Mouse (Mus musculus): ENCODE results near the gene Srp72. TPM values are rescaled to one million over a fixed set of nuclear protein-coding genes. Genes with fewer than 3 reads are reported as not detected.
A peak's percentile ranks its signal among the peaks of the same experiment; 100 is the strongest.

Srp72 gene
- polyA plus RNA-seq, 1 experiment from 2014 or later, result 87.6 TPM

DNA sequence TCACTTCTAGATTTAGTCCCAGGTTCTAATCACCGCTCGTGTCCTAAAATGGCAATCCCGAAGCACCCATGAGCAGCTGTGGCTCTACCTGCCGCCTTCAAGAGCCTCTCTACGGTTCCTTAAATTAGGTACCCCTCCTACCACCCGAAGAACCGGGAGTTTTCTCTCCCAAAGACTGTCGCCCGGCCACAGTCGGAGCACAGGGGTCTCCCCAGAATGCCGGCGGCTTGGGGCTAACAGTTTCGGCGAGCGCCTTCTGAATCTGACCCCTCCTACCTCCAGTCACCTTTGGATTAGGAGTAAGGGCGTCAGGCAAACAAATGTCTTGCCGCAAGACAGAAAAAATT, 303 bp upstream of the Srp72 start:
- Histone ChIP-seq H3K4me2 (peak overlapping the region; percentile 81), H3K27me3 (replicated peaks) (no peaks in the 10 kb centered on the region), H3K4me3 (peak overlapping the region; percentile 99), H3K36me3 (replicated peaks) (peaks cover 6% of the 10 kb centered on the region), H3K27ac (peak overlapping the region; percentile 92), H3K4me1 (peaks cover 20% of the 10 kb centered on the region), H3K9ac (peak overlapping the region; percentile 83), H3K9me3 (no peaks in the 10 kb centered on the region)
- 4% methylated on average over 17 of the region's 17 CpGs for WGBS
- no peak; the same call in 1 of the 2 replicates for ATAC-seq (replicated peaks)

DNA sequence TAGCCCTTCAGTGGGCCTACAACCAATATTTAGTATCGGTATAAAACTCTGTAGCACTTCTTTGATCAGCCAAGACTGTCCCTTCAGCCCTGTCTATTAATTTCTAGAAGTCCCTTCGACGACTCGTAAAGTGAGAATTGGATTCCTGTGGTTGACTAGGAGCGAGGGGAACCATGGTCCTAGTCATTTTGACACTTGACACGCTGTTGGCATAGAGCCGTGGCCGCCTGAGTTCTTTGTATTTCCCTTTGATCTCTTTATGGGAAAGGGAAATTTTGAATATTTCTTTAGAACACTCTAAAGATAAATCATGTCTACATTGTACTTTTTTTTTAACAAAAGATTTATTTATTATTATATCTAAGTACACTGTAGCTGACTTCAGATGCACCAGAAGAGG, 1.3 kb downstream of the Srp72 start:
- H3K9ac ChIP-seq, result peak overlapping the region; percentile 83

DNA sequence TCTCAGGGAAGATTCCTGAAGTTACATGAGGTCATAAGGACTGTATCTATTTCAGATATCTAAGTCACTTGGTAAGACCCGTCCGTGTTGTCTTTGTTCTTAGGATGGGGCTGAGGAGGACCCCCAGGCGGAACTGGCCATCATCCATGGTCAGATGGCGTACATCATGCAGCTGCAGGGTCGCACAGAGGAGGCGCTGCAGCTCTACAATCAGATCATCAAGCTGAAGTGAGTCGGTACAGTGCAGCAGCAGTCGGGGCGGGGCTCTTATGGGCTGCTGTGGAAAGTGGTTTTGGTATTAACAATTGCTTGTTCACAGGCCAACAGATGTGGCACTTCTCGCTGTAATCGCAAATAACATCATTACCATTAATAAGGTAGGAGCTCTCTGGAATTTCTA, 9.5 kb downstream of the Srp72 start:
- H3K4me2 ChIP-seq, result no peak overlapping the region
- H3K36me3 ChIP-seq (replicated peaks), result peaks cover 63% of the 10 kb centered on the region
- WGBS, result 95% methylated on average over 11 of the region's 11 CpGs
- H3K27me3 ChIP-seq (replicated peaks), result no peaks in the 10 kb centered on the region
- no peak overlapping the region for H3K27ac ChIP-seq
- H3K9me3 ChIP-seq, result no peaks in the 10 kb centered on the region
- no peaks in the 10 kb centered on the region for H3K4me1 ChIP-seq
- no peak overlapping the region for H3K9ac ChIP-seq
- ATAC-seq (replicated peaks), result no peak
- no peak overlapping the region for H3K4me3 ChIP-seq

More for the DNA sequence above, 1.3 kb downstream of the Srp72 start:
- Histone ChIP-seq H3K36me3 (replicated peaks) (peaks cover 17% of the 10 kb centered on the region), H3K27ac (no peak overlapping the region), H3K4me1 (peaks cover 20% of the 10 kb centered on the region), H3K4me2 (peak overlapping the region; percentile 56), H3K9me3 (no peaks in the 10 kb centered on the region), H3K27me3 (replicated peaks) (no peaks in the 10 kb centered on the region), H3K4me3 (peak overlapping the region; percentile 99)
- ATAC-seq (replicated peaks), result no peak
- WGBS, result 90% methylated on average over 8 of the region's 8 CpGs

DNA sequence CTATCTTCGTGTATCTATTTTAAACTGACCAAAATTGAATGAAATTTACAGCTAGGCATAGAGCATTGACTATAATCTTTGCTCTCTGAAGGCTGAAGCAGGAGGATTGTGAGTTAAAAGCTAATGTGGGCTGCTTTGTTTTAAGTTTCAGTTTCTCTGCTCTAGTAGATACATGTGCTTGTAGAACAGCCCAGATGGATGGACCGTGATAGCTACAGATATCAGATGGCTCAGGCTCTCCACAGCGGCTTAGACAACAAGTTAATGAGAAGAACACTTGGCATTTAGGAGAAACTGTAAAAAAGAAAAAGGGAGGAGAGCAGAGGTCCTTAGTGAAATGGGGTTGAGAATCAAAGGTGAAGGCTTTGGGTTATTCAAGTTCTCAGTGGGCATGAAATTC, 16.3 kb downstream of the Srp72 start:
- H3K36me3 ChIP-seq (replicated peaks), result peaks cover 46% of the 10 kb centered on the region
- H3K9me3 ChIP-seq, result no peaks in the 10 kb centered on the region
- no peak for ATAC-seq (replicated peaks)
- 96% methylated on average over 3 of the region's 3 CpGs for WGBS
- H3K27me3 ChIP-seq (replicated peaks), result no peaks in the 10 kb centered on the region
- H3K4me1 ChIP-seq, result no peaks in the 10 kb centered on the region
- H3K4me2 ChIP-seq, result no peak overlapping the region
- H3K9ac ChIP-seq, result no peak overlapping the region
- H3K4me3 ChIP-seq, result no peak overlapping the region
- no peak overlapping the region for H3K27ac ChIP-seq

DNA sequence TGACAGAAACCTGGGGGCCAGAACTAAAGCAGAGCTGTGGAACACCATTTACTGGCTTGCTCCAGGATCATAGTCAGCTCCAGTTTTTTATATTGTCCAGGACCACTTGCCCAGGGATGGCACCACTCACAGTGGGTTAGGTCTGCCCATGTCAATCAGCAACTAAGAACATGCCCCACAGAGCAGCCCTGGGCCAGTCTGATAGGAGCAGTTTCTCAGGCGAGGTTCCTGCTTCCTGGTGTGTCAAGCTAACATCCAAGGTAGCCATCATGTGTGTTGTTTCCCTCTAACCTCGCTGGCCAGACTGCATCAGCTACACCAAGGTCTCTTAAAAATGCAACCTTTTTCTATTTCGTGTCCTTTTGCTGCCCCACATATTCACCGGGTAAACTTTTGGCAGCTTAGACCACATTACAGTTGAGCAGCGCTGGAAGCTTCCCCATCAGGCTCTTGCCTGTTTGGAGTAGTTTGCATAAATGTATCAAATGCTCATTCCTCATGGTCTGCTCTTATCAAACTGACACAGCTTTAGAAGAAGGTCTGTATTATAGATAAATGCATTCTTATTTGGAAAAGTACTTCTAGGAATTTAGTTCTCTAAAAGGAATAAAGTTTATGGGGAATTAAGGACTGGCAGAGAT, 18.8 kb downstream of the Srp72 start:
- WGBS, result 95% methylated on average over 5 of the region's 5 CpGs
- H3K36me3 ChIP-seq (replicated peaks), result peaks cover 48% of the 10 kb centered on the region

DNA sequence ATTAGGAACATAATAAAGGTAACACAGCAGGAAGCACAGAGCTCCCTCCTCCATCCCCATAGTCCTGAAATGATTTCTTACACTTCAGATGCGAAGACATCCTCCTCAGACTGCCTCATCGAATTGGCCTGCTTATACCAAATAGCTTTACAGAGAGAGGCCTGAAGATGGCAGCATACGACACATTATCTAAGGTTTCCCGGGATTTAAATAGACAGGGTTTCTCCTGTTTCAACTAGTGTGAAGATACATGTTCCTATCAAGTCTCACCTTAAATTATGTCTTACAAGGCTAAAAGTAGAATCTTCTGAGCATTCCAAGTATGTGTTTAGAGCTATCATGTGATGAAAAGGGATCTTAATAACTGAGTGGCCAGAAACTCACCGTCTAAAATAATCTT, 23.9 kb downstream of the Srp72 start:
- 50% methylated on average over 5 of the region's 5 CpGs for WGBS
- Histone ChIP-seq H3K4me1 (no peaks in the 10 kb centered on the region), H3K27me3 (replicated peaks) (no peaks in the 10 kb centered on the region), H3K9ac (no peak overlapping the region), H3K27ac (no peak overlapping the region), H3K9me3 (no peaks in the 10 kb centered on the region), H3K4me2 (no peak overlapping the region), H3K4me3 (no peak overlapping the region), H3K36me3 (replicated peaks) (peaks cover 28% of the 10 kb centered on the region; the same call in 1 of the 2 replicates)
- peak; percentile 58; the same call in 1 of the 2 replicates for ATAC-seq (replicated peaks)

More for the DNA sequence above, 18.8 kb downstream of the Srp72 start:
- ATAC-seq (replicated peaks), result no peak
- Histone ChIP-seq H3K9me3 (no peaks in the 10 kb centered on the region), H3K4me1 (no peaks in the 10 kb centered on the region), H3K9ac (no peak overlapping the region), H3K27me3 (replicated peaks) (no peaks in the 10 kb centered on the region), H3K27ac (no peak overlapping the region), H3K4me3 (no peak overlapping the region), H3K4me2 (no peak overlapping the region)

DNA sequence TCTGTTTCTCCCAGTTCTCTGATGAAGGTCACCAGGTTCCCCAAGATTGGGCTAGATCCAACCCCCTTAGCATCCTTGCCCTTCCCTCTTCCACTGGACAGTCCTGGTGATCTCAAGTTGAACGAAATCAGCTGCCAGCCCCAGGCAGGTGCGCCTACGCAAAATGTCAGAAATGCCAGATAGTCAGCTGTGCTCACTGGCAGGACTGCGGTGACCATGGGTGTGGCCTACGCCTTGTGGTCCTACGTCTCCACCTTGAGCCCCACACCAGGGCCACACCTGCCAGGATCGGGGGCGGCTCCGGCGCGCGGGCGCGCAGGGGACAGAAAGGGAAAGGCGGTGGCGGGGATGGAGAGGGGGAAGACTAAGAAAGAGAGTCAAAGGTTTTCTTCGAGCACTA, 26.7 kb downstream of the Srp72 start:
- H3K4me3 ChIP-seq, result no peak overlapping the region
- no peak overlapping the region for H3K4me2 ChIP-seq
- ATAC-seq (replicated peaks), result no peak
- H3K36me3 ChIP-seq (replicated peaks), result peaks cover 15% of the 10 kb centered on the region; the same call in 1 of the 2 replicates
- H3K27me3 ChIP-seq (replicated peaks), result no peaks in the 10 kb centered on the region
- H3K9me3 ChIP-seq, result no peaks in the 10 kb centered on the region
- H3K27ac ChIP-seq, result no peak overlapping the region
- H3K9ac ChIP-seq, result no peak overlapping the region
- WGBS, result 93% methylated on average over 17 of the region's 17 CpGs
- no peaks in the 10 kb centered on the region for H3K4me1 ChIP-seq

DNA sequence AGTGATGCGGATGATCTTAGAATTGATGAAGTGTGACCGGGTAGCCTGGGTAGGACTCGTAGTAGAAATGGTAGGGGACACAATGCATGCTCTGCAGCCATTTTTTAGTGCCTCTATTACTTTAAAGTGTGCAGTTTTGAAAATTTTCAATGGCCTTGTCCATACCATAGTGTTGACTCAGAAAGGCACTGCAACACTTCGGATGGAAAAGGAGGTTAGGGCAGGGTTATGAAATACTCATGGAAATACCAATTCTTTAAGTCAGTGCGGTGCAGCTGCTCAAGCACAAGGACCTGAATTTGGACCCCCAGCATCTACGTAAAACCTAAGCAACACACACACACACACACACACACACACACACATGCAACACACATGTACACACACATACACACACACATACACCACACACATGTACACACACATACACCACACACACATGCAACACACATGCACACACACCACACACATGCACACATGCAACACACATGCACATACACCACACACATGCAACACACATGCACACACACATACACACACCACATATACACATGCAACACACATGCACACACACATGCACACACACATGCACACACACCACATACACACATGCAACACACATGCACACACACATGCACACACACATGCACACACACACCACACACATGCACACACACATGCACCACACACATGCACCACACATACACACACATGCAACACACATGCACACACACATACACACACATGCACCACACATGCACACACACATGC, 29.8 kb downstream of the Srp72 start, which contains the start of gene Arl9:
Gene Arl9, plus strand, starts transcription at position 5 of the 771 bp plus-strand sequence.
- no peak within 1 kb of the TSS for H3K4me3 ChIP-seq
- 94% methylated on average over 6 of the region's 6 CpGs for WGBS
- H3K4me2 ChIP-seq, result no peak within 1 kb of the TSS
- H3K36me3 ChIP-seq (replicated peaks), result 0 out of 2 replicates have a peak, but pooled peaks cover 4% of the 10 kb centered on the region
- no peaks in the 10 kb centered on the region for H3K9me3 ChIP-seq
- no peak within 1 kb of the TSS for H3K9ac ChIP-seq
- no peaks in the 10 kb centered on the region for H3K4me1 ChIP-seq
- H3K27ac ChIP-seq, result no peak within 1 kb of the TSS
- no peak for ATAC-seq (replicated peaks)
- no peaks in the 10 kb centered on the region for H3K27me3 ChIP-seq (replicated peaks)

DNA sequence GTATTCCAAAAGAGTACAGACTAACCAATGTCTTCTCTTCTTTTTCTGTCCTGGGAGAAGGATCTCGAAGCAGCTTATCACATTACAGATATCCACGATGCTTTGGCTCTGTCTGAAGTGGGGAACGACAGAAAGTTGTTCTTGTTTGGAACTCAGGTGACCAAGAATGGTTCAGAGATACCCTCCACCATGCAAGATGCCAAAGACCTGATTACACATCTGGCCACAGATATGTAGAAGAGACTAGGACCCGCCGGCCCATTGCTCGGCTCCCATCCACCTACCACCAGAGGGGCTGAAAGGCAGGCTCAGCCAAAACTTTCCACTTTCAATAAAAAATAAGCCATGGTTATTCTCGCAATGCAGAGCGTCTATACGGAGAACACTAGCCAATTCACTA, 35.9 kb downstream of the Srp72 start:
- H3K27ac ChIP-seq, result no peak overlapping the region
- H3K4me2 ChIP-seq, result no peak overlapping the region
- H3K9ac ChIP-seq, result no peak overlapping the region
- no peaks in the 10 kb centered on the region for H3K36me3 ChIP-seq (replicated peaks)
- no peak overlapping the region for H3K4me3 ChIP-seq
- H3K4me1 ChIP-seq, result no peaks in the 10 kb centered on the region
- no peaks in the 10 kb centered on the region for H3K9me3 ChIP-seq
- ATAC-seq (replicated peaks), result no peak
- 90% methylated on average over 9 of the region's 9 CpGs for WGBS
- H3K27me3 ChIP-seq (replicated peaks), result no peaks in the 10 kb centered on the region

DNA sequence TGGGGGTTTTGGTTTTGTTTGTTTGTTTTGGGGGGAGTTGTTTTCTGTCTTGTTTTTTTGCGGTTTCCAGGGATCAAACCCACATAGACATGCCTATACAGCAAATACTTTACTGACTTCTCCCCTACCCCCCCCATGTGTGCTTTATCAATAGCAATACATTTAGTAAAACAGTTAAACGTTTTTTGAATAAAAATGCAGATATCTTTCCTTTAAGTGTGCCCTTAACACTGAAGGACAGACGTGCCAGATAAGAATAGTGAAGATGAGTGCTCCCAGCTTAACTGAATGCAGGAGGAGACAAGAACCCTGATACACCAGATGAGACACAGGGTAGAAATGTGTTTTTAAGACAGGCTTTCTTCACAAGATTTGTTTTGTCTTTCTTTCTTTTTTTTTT, 36.6 kb downstream of the Srp72 start:
- Histone ChIP-seq H3K9ac (no peak overlapping the region), H3K27me3 (replicated peaks) (no peaks in the 10 kb centered on the region), H3K27ac (no peak overlapping the region), H3K9me3 (no peaks in the 10 kb centered on the region), H3K4me3 (no peak overlapping the region), H3K36me3 (replicated peaks) (no peaks in the 10 kb centered on the region), H3K4me1 (0 out of 2 replicates have a peak, but pooled peaks cover under 1% of the 10 kb centered on the region), H3K4me2 (no peak overlapping the region)
- 69% methylated on average over 3 of the region's 3 CpGs for WGBS
- ATAC-seq (replicated peaks), result no peak

DNA sequence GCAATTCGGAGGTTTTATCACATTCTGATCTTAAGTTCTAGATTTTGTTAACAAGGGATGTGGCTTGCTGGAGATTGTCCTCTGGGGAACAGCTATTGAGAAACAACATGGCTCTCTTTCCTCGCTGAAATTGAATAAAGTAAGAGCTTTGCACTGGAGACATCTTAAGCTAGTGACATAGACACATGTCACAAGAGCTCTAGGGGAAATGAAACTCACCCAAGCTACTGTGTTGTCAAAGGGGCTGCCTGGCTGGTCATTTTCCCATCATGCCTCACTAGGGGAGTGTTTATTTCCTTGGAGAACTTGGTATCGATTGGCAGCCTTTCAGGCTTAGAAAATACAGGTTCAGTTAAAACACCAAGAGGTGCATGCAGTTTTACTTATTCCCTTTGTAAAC, 38.7 kb downstream of the Srp72 start:
- no peak overlapping the region for H3K27ac ChIP-seq
- no peak overlapping the region for H3K4me3 ChIP-seq
- H3K36me3 ChIP-seq (replicated peaks), result no peaks in the 10 kb centered on the region
- H3K27me3 ChIP-seq (replicated peaks), result no peaks in the 10 kb centered on the region
- no peak overlapping the region for H3K9ac ChIP-seq
- no peak for ATAC-seq (replicated peaks)
- no peak overlapping the region for H3K4me2 ChIP-seq
- no peaks in the 10 kb centered on the region for H3K9me3 ChIP-seq
- 0 out of 2 replicates have a peak, but pooled peaks cover 4% of the 10 kb centered on the region for H3K4me1 ChIP-seq
- WGBS, result 84% methylated on average over 3 of the region's 3 CpGs

DNA sequence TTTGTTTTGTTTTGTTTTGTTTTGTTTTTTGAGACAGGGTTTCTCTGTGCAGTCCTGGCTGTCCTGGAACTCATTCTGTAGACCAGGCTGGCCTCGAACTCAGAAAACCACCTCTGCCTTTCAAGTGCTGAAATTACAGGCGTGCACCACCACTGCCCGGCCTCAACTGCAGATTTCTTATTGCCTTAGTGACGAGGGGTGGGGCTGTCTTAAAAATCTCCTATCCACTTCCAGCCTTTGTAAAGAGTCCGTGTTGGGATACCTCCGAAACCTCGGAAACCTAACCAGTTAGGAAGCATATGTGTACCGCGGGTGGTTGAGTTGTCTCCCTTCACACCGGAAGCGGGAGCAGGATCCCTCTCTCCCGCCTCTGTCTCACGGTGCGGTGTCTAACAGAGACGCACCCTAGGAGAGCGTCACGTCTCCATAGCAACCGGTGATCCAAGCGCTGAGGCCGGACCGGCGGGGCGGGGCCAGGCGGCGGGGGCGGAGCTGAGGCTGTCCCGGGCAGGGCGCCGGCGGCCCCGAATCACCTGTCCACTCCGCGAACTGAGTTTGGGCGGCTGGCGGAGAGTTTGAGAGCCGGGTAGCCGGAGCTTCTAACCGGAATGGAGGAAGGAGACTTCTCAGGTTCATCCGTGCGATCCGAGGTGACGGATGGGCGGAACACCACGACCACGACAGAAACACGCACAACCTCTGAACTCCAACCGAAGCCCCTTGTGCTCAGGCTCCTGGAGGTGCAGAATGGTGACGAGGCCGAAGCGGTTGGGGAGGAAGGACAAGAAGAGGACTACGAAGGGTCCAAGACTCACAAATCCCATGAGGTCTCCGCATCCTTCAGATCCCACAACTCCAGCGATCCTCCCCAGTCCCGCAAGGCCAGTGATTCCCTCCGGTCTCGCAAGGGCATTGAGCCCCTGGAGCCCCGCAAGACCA, 41.3 kb downstream of the Srp72 start, which contains the start of gene Thegl:
Gene Thegl, plus strand, starts transcription at position 480 of the 939 bp plus-strand sequence.
- Histone ChIP-seq H3K4me2 (peak within 1 kb of the TSS; percentile 71), H3K27me3 (replicated peaks) (no peaks in the 10 kb centered on the region), H3K9me3 (no peaks in the 10 kb centered on the region), H3K4me3 (peak within 1 kb of the TSS; percentile 51), H3K4me1 (0 out of 2 replicates have a peak, but pooled peaks cover 4% of the 10 kb centered on the region), H3K27ac (no peak within 1 kb of the TSS), H3K9ac (peak within 1 kb of the TSS; percentile 33), H3K36me3 (replicated peaks) (no peaks in the 10 kb centered on the region)
- 13% methylated on average over 57 of the region's 57 CpGs for WGBS
- peak; percentile 99 for ATAC-seq (replicated peaks)
